Mouse (Mus musculus) embryonic facial prominence, embryonic 13.5 days (tissue): ENCODE data around the gene Cib4. TPM values are rescaled to one million over a fixed set of nuclear protein-coding genes. Genes with fewer than 3 reads are reported as not detected.

Experiments
- ATAC-seq: fragments of 200-750 bp; cut with Nextera tagmentation; 2 replicates; pipeline ENCODE4 v1.8.0; 2017; ENCODE audit warnings: low read depth; ENCODE audit not compliant: insufficient number of reproducible peaks, insufficient read depth, low FRiP score, low TSS enrichment
- H3K27ac ChIP-seq: fragments of 300-500 bp; sonication (generic); 2 replicates; pipeline ENCODE4 v1.5.1; 2015; ENCODE audit warnings: moderate library complexity, mild to moderate bottlenecking, inconsistent platforms
- H3K27me3 ChIP-seq: fragments of 300-500 bp; sonication (generic); 2 replicates; pipeline ENCODE4 v1.6.1; 2015; ENCODE audit warnings: mild to moderate bottlenecking, inconsistent platforms
- H3K36me3 ChIP-seq: fragments of 300-500 bp; sonication (generic); 2 replicates; pipeline ENCODE4 v1.6.1; 2015; ENCODE audit warnings: mild to moderate bottlenecking, inconsistent platforms
- H3K4me1 ChIP-seq: fragments of 300-500 bp; sonication (generic); 2 replicates; pipeline ENCODE4 v1.6.1; 2015; ENCODE audit warnings: inconsistent platforms
- H3K4me2 ChIP-seq: fragments of 300-500 bp; sonication (generic); 2 replicates; pipeline ENCODE4 v1.6.1; 2015; ENCODE audit warnings: moderate library complexity, mild to moderate bottlenecking, inconsistent platforms
- H3K4me3 ChIP-seq: fragments of 300-500 bp; sonication (generic); 2 replicates; pipeline ENCODE4 v1.5.1; 2015; ENCODE audit warnings: mild to moderate bottlenecking, inconsistent platforms
- H3K9ac ChIP-seq: fragments of 300-500 bp; sonication (generic); 2 replicates; pipeline ENCODE4 v1.6.1; 2015; ENCODE audit warnings: mild to moderate bottlenecking, inconsistent platforms
- H3K9me3 ChIP-seq: fragments of 300-500 bp; sonication (generic); 2 replicates; pipeline ENCODE4 v1.6.1; 2016; ENCODE audit warnings: inconsistent platforms
- WGBS: fragments of 180-500 bp; shearing (Covaris S2); methylation state at CpG from one replicate; pipeline ENCODE4 v1.1.7; 2015; ENCODE audit warnings: mixed read lengths; 5-methylcytosine and 5-hydroxymethylcytosine counted together
- polyA plus RNA-seq: library from polyadenylated mRNA; unstranded; fragments of >200 nt; fragmentation: Nextera tagmentation; extraction: Ambion mirVana; gene quantifications from 2 replicates; pipeline ENCODE4 v1.2.1, GENCODE M21; 2015

The Cib4 gene
- polyA plus RNA-seq, 1 experiment from 2014 or later: not detected

DNA sequence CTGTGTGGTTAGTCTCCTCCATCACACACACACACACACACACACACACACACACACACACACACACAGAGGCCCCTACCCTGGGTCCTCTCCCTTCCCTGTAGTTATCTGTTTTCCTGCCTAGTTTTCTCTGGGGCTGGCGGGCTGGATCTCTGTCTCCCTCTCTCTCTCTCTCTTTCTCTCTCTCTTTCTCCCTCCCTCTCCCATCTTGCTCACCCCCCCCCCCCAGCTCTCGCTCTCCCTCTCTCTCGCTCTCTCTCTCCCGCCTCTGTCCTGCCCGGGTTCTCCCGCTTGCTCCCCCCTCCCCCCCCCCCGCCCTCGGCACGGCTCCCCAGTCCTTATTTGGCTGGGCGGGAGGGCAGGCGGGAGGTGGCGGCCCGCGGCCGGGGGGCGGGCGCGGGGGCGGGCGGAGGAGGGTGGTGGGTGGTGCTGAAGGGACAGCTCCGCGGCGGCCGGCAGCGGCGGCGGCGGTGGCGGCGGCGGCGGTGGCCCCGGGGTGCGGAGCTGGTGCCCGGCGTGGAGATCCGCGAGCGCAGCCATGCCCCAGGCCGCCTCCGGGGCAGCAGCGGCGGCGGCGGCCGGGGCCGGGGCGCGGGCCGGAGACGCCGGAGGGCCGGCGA is 42.2 kb upstream of the Cib4 start, which contains the start of gene Kcnk3:
Kcnk3 (plus strand) TSS at position 490 of the 620 bp plus-strand sequence.
- 2% methylated on average over 25 of the region's 54 CpGs for WGBS
- H3K27me3 ChIP-seq: peaks cover 88% of the 10 kb centered on the region
- H3K4me3 ChIP-seq: peak within 1 kb of the TSS; percentile 44
- H3K36me3 ChIP-seq: no peaks in the 10 kb centered on the region
- ATAC-seq: no peak
- H3K9ac ChIP-seq: peak within 1 kb of the TSS; percentile 49
- no peaks in the 10 kb centered on the region for H3K9me3 ChIP-seq
- H3K4me2 ChIP-seq: peak within 1 kb of the TSS; percentile 94
- no peak within 1 kb of the TSS for H3K27ac ChIP-seq
- H3K4me1 ChIP-seq: peaks cover 16% of the 10 kb centered on the region

GRCm38 (mm10) chr5:30587101-30587500 is 41.5 kb upstream of the Cib4 start:
- ATAC-seq: no peak
- no peak overlapping the region for H3K27ac ChIP-seq
- no peaks in the 10 kb centered on the region for H3K36me3 ChIP-seq
- no peak overlapping the region for H3K4me3 ChIP-seq
- WGBS: 32% methylated on average over 2 of the region's 2 CpGs
- H3K4me1 ChIP-seq: peaks cover 16% of the 10 kb centered on the region
- no peaks in the 10 kb centered on the region for H3K9me3 ChIP-seq
- no peak overlapping the region for H3K9ac ChIP-seq
- H3K4me2 ChIP-seq: no peak overlapping the region
- peaks cover 82% of the 10 kb centered on the region for H3K27me3 ChIP-seq

GRCm38 (mm10) chr5:30586616-30587015 is 41.0 kb upstream of the Cib4 start:
- H3K27me3 ChIP-seq: peaks cover 77% of the 10 kb centered on the region
- H3K9me3 ChIP-seq: no peaks in the 10 kb centered on the region
- H3K36me3 ChIP-seq: no peaks in the 10 kb centered on the region
- H3K4me3 ChIP-seq: no peak overlapping the region
- no peak overlapping the region for H3K9ac ChIP-seq
- H3K27ac ChIP-seq: no peak overlapping the region
- ATAC-seq: no peak
- WGBS: 73% methylated on average over 3 of the region's 3 CpGs
- no peak overlapping the region for H3K4me2 ChIP-seq
- H3K4me1 ChIP-seq: peaks cover 16% of the 10 kb centered on the region

GRCm38 (mm10) chr5:30582017-30582416 is 36.4 kb upstream of the Cib4 start:
- H3K36me3 ChIP-seq: no peaks in the 10 kb centered on the region
- H3K9me3 ChIP-seq: no peaks in the 10 kb centered on the region
- H3K4me1 ChIP-seq: no peaks in the 10 kb centered on the region
- no peak for ATAC-seq
- 82% methylated on average over 5 of the region's 5 CpGs for WGBS
- H3K27me3 ChIP-seq: peaks cover 31% of the 10 kb centered on the region
- no peak overlapping the region for H3K27ac ChIP-seq
- H3K4me2 ChIP-seq: no peak overlapping the region
- no peak overlapping the region for H3K4me3 ChIP-seq
- H3K9ac ChIP-seq: no peak overlapping the region

- no peaks in the 10 kb centered on the region for H3K9me3 ChIP-seq
- ATAC-seq: no peak
- no peaks in the 10 kb centered on the region for H3K36me3 ChIP-seq
- no peak overlapping the region for H3K27ac ChIP-seq
- H3K27me3 ChIP-seq: peaks cover 18% of the 10 kb centered on the region
- no peaks in the 10 kb centered on the region for H3K4me1 ChIP-seq
- H3K4me2 ChIP-seq: no peak overlapping the region
- H3K4me3 ChIP-seq: no peak overlapping the region
- WGBS: 39% methylated on average over 6 of the region's 6 CpGs
- H3K9ac ChIP-seq: no peak overlapping the region
Measured at GRCm38 (mm10) chr5:30580725-30581124, 35.1 kb upstream of the Cib4 start.

DNA sequence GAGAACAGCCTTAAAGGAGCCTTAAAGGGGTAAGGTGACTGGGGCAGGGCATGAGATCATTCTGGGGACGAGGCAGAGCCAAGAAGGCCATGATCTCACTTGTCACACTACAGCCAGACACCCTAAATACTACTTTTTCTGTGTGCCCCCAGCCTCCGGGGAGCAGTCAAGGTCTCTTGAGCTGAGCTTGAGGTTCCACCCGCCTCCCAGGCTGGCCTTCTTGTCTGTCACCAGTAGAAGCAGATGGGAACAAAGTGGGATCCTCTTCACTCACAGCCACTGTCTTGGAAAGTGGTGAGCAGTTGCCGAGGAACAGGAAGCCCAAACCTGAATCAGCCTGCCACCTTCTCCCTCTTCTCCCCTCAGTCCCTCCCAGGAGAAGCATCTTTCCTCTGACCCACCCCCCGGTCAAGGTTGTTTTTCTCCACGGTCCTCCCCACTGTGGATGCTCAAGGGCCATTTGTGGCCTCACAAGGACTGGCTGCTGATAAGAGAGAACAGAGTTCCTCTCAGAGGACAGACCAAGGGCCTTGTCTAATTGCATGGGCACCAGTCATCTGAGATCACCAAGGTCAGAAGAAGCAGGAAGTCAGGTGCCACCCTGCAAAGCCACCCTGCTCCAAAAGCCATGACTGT is 32.9 kb upstream of the Cib4 start:
- Histone ChIP-seq H3K27me3 (peaks cover 1% of the 10 kb centered on the region; the same call in 1 of the 2 replicates), H3K4me2 (no peak overlapping the region), H3K36me3 (no peaks in the 10 kb centered on the region), H3K4me1 (no peaks in the 10 kb centered on the region), H3K9me3 (no peaks in the 10 kb centered on the region), H3K4me3 (no peak overlapping the region), H3K27ac (no peak overlapping the region), H3K9ac (no peak overlapping the region)
- WGBS: 74% methylated on average over 6 of the region's 6 CpGs
- ATAC-seq: no peak

- Histone ChIP-seq H3K4me2 (no peak overlapping the region), H3K36me3 (no peaks in the 10 kb centered on the region), H3K9ac (no peak overlapping the region), H3K27ac (no peak overlapping the region), H3K4me1 (no peaks in the 10 kb centered on the region), H3K9me3 (no peaks in the 10 kb centered on the region), H3K27me3 (no peaks in the 10 kb centered on the region), H3K4me3 (no peak overlapping the region)
- WGBS: 80% methylated on average over 12 of the region's 12 CpGs
- no peak for ATAC-seq
Measured at GRCm38 (mm10) chr5:30577654-30578310, 32.1 kb upstream of the Cib4 start.

- H3K36me3 ChIP-seq: no peaks in the 10 kb centered on the region
- H3K9me3 ChIP-seq: no peaks in the 10 kb centered on the region
- no peak for ATAC-seq
- no peak overlapping the region for H3K4me2 ChIP-seq
- no peak overlapping the region for H3K9ac ChIP-seq
- H3K4me3 ChIP-seq: no peak overlapping the region
- no peaks in the 10 kb centered on the region for H3K27me3 ChIP-seq
- WGBS: 77% methylated on average over 9 of the region's 9 CpGs
- no peak overlapping the region for H3K27ac ChIP-seq
- no peaks in the 10 kb centered on the region for H3K4me1 ChIP-seq
Measured at GRCm38 (mm10) chr5:30577251-30577650, 31.6 kb upstream of the Cib4 start.

- no peak overlapping the region for H3K27ac ChIP-seq
- no peak overlapping the region for H3K9ac ChIP-seq
- 86% methylated on average over 7 of the region's 7 CpGs for WGBS
- no peak overlapping the region for H3K4me2 ChIP-seq
- H3K27me3 ChIP-seq: no peaks in the 10 kb centered on the region
- H3K9me3 ChIP-seq: no peaks in the 10 kb centered on the region
- H3K4me3 ChIP-seq: no peak overlapping the region
- no peaks in the 10 kb centered on the region for H3K4me1 ChIP-seq
- ATAC-seq: no peak
- H3K36me3 ChIP-seq: no peaks in the 10 kb centered on the region
Measured at GRCm38 (mm10) chr5:30576233-30576632, 30.6 kb upstream of the Cib4 start.

- Histone ChIP-seq H3K9ac (no peak overlapping the region), H3K27me3 (no peaks in the 10 kb centered on the region), H3K4me3 (no peak overlapping the region), H3K9me3 (no peaks in the 10 kb centered on the region), H3K27ac (no peak overlapping the region), H3K4me2 (no peak overlapping the region), H3K36me3 (no peaks in the 10 kb centered on the region), H3K4me1 (no peaks in the 10 kb centered on the region)
- 91% methylated on average over 8 of the region's 8 CpGs for WGBS
- no peak for ATAC-seq
Measured at GRCm38 (mm10) chr5:30574367-30574766, 28.7 kb upstream of the Cib4 start.

GRCm38 (mm10) chr5:30571820-30572219 is 26.2 kb upstream of the Cib4 start:
- H3K27ac ChIP-seq: no peak overlapping the region
- H3K9me3 ChIP-seq: no peaks in the 10 kb centered on the region
- H3K36me3 ChIP-seq: no peaks in the 10 kb centered on the region
- ATAC-seq: no peak
- H3K9ac ChIP-seq: no peak overlapping the region
- H3K4me2 ChIP-seq: no peak overlapping the region
- H3K27me3 ChIP-seq: no peaks in the 10 kb centered on the region
- no peaks in the 10 kb centered on the region for H3K4me1 ChIP-seq
- no peak overlapping the region for H3K4me3 ChIP-seq
- WGBS: 76% methylated on average over 5 of the region's 5 CpGs

GRCm38 (mm10) chr5:30568479-30568878 is 22.8 kb upstream of the Cib4 start:
- no peak overlapping the region for H3K4me2 ChIP-seq
- H3K9ac ChIP-seq: no peak overlapping the region
- H3K9me3 ChIP-seq: no peaks in the 10 kb centered on the region
- no peaks in the 10 kb centered on the region for H3K4me1 ChIP-seq
- 91% methylated on average over 1 of the region's 1 CpGs for WGBS
- no peaks in the 10 kb centered on the region for H3K27me3 ChIP-seq
- no peak for ATAC-seq
- no peak overlapping the region for H3K27ac ChIP-seq
- no peaks in the 10 kb centered on the region for H3K36me3 ChIP-seq
- H3K4me3 ChIP-seq: no peak overlapping the region
